Mouse (Mus musculus) thymus, postnatal 25 days (tissue): ENCODE measurements around the gene Foxn1.

ENCODE experiments used
- DNase-seq: peaks from one replicate; pipeline ENCODE4 v3.0.0; 2022

Gene Foxn1

GRCm38 (mm10) chr11:78386508-78387043 lies at the start of gene Foxn1:
Gene Foxn1 (minus strand): TSS chr11:78386558.
- DNase-seq: no peak

GRCm38 (mm10) chr11:78435776-78436349 lies 49.5 kb upstream of the Foxn1 start:
- DNase-seq: peak; percentile 51

GRCm38 (mm10) chr11:78434052-78434451 lies 47.7 kb upstream of the Foxn1 start:
- DNase-seq: no peak

- no peak for DNase-seq
These were observed 44.8 kb upstream of the Foxn1 start for GRCm38 (mm10) chr11:78431176-78431575.

GRCm38 (mm10) chr11:78430195-78430878 lies 44.0 kb upstream of the Foxn1 start:
- DNase-seq: no peak

- DNase-seq: no peak
These were observed 42.0 kb upstream of the Foxn1 start for GRCm38 (mm10) chr11:78428309-78428708.

- DNase-seq: no peak
These were observed 41.3 kb upstream of the Foxn1 start for GRCm38 (mm10) chr11:78427655-78428054.

GRCm38 (mm10) chr11:78425572-78425971 lies 39.2 kb upstream of the Foxn1 start:
- no peak for DNase-seq

GRCm38 (mm10) chr11:78424352-78424751 lies 38.0 kb upstream of the Foxn1 start:
- DNase-seq: no peak

GRCm38 (mm10) chr11:78422055-78422819 lies 35.9 kb upstream of the Foxn1 start, which contains the start of gene Slc13a2:
Gene Slc13a2 (minus strand): TSS chr11:78422217.
- DNase-seq: no peak

- DNase-seq: no peak
These were observed 35.0 kb upstream of the Foxn1 start for GRCm38 (mm10) chr11:78421201-78422009.

- no peak for DNase-seq
These were observed 34.0 kb upstream of the Foxn1 start for GRCm38 (mm10) chr11:78420263-78420889.

- DNase-seq: no peak
These were observed 30.5 kb upstream of the Foxn1 start for GRCm38 (mm10) chr11:78416854-78417253.

GRCm38 (mm10) chr11:78412861-78413260 lies 26.5 kb upstream of the Foxn1 start:
- no peak for DNase-seq

- no peak for DNase-seq
These were observed 26.0 kb upstream of the Foxn1 start for GRCm38 (mm10) chr11:78412324-78412850.

- DNase-seq: no peak
These were observed 25.4 kb upstream of the Foxn1 start for GRCm38 (mm10) chr11:78411606-78412323.

- no peak for DNase-seq
These were observed 22.2 kb upstream of the Foxn1 start for GRCm38 (mm10) chr11:78408256-78409240.

- no peak for DNase-seq
These were observed 15.7 kb upstream of the Foxn1 start for GRCm38 (mm10) chr11:78402062-78402461.

GRCm38 (mm10) chr11:78401469-78401868 lies 15.1 kb upstream of the Foxn1 start:
- no peak for DNase-seq

- no peak for DNase-seq
These were observed 14.6 kb upstream of the Foxn1 start for GRCm38 (mm10) chr11:78400936-78401335.
